Mouse (Mus musculus): ENCODE results near the gene Nr5a1. TPM values are rescaled to one million over a fixed set of nuclear protein-coding genes. Genes with fewer than 3 reads are reported as not detected.

Gene Nr5a1
- 15.1 and 15.7 TPM in 2 replicates for polyA plus RNA-seq (2012; rRNA removed)

DNA sequence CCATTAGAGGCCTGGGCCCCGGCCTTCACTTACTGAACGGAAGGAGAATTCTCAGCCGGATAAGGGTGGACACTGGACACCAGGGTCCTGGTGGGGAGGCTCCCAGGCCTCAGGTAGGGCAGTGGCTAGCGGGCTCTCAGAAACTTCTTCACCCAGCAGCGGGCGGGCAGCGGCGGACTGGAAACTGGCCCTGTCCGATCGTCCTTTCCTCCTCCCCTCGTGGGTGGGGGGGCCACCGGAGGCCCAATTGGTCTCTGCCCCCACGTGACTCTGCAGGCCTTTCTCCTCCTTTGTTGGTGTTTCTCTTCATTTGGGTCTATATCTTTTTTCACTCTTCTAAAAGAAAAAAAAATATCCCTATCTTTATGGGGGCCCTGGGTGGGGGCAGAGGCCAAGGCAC, at the start of gene Nr5a1:
TSS of gene Nr5a1 (minus strand) at position 219 of the 400 bp plus-strand sequence.
- 91% methylated on average over 13 of the region's 13 CpGs for WGBS
- DNase-seq (ENCODE audit: low read depth in 1 of 2, low spot score in 2 of 2): no peak
- H3K4me1 ChIP-seq (ENCODE audit: control insufficient read depth, insufficient read depth, insufficient read length): no peaks in the 10 kb centered on the region
- H3K36me3 ChIP-seq (ENCODE audit: control insufficient read depth, insufficient read depth, low read length): no peaks in the 10 kb centered on the region
- H3K27ac ChIP-seq (ENCODE audit: insufficient read depth, low read length): peak within 1 kb of the TSS; percentile 14; the same call in 1 of the 2 replicates
- no peak for TF ChIP-seq CTCF (IDR thresholded peaks at IDR 0.05; ENCODE audit: extremely low read depth, insufficient read depth, insufficient read length, insufficient replicate concordance)
- TF ChIP-seq POLR2A (IDR thresholded peaks at IDR 0.05; ENCODE audit: low read depth, low read length): no peak
- H3K27me3 ChIP-seq (ENCODE audit: control insufficient read depth, insufficient read depth, low read length): peaks cover 17% of the 10 kb centered on the region
- H3K4me3 ChIP-seq (ENCODE audit: extremely low read depth, insufficient read depth, insufficient read length): peak within 1 kb of the TSS; percentile 34; the same call in 1 of the 2 replicates

GRCm38 (mm10) chr2:38739847-38740246, 25.5 kb upstream of the Nr5a1 start:
- no peaks in the 10 kb centered on the region for H3K4me1 ChIP-seq (ENCODE audit: control insufficient read depth, insufficient read depth, insufficient read length)
- no peak for DNase-seq (ENCODE audit: low read depth in 1 of 2, low spot score in 2 of 2)
- no peaks in the 10 kb centered on the region for H3K27me3 ChIP-seq (ENCODE audit: control insufficient read depth, insufficient read depth, low read length)
- H3K27ac ChIP-seq (ENCODE audit: insufficient read depth, low read length): no peak overlapping the region
- H3K4me3 ChIP-seq (ENCODE audit: extremely low read depth, insufficient read depth, insufficient read length): no peak overlapping the region
- TF ChIP-seq CTCF (IDR thresholded peaks at IDR 0.05; ENCODE audit: extremely low read depth, insufficient read depth, insufficient read length, insufficient replicate concordance): no peak
- 81% methylated on average over 3 of the region's 3 CpGs for WGBS
- H3K36me3 ChIP-seq (ENCODE audit: control insufficient read depth, insufficient read depth, low read length): no peaks in the 10 kb centered on the region

DNA sequence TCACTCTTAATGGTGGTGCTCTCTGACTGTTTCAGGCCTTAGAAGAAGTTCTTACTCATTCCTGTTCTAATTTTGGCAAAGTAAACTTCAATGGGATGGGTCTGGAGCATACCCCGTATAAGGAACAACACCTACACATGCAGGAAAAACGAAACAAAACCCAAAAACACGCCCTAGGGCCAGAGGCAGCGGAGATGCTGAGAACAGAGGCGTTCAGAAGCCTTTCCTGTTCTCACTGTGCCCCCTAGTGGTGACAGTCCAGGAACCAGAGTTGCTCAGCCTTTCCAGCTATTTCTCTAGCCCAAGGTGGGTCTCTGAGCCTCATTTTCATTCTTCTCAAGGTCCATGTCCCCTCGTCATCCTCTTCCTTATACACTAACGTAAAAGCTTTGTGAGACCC, 25.1 kb upstream of the Nr5a1 start:
- TF ChIP-seq POLR2A (IDR thresholded peaks at IDR 0.05; ENCODE audit: low read depth, low read length) (no peak), CTCF (IDR thresholded peaks at IDR 0.05; ENCODE audit: extremely low read depth, insufficient read depth, insufficient read length, insufficient replicate concordance) (peak; percentile 65; the same call in 1 of the 2 replicates)
- Histone ChIP-seq H3K4me3 (ENCODE audit: extremely low read depth, insufficient read depth, insufficient read length) (no peak overlapping the region), H3K4me1 (ENCODE audit: control insufficient read depth, insufficient read depth, insufficient read length) (no peaks in the 10 kb centered on the region), H3K27me3 (ENCODE audit: control insufficient read depth, insufficient read depth, low read length) (no peaks in the 10 kb centered on the region), H3K27ac (ENCODE audit: insufficient read depth, low read length) (no peak overlapping the region), H3K36me3 (ENCODE audit: control insufficient read depth, insufficient read depth, low read length) (no peaks in the 10 kb centered on the region)
- 21% methylated on average over 7 of the region's 7 CpGs for WGBS
- DNase-seq (ENCODE audit: low read depth in 1 of 2, low spot score in 2 of 2): peak in 1 of 2 experiments; percentile 53

- 95% methylated on average over 14 of the region's 14 CpGs for WGBS
- Histone ChIP-seq H3K4me3 (ENCODE audit: extremely low read depth, insufficient read depth, insufficient read length) (no peak overlapping the region), H3K4me1 (ENCODE audit: control insufficient read depth, insufficient read depth, insufficient read length) (no peaks in the 10 kb centered on the region), H3K27me3 (ENCODE audit: control insufficient read depth, insufficient read depth, low read length) (no peaks in the 10 kb centered on the region), H3K27ac (ENCODE audit: insufficient read depth, low read length) (no peak overlapping the region), H3K36me3 (ENCODE audit: control insufficient read depth, insufficient read depth, low read length) (no peaks in the 10 kb centered on the region)
- TF ChIP-seq POLR2A (IDR thresholded peaks at IDR 0.05; ENCODE audit: low read depth, low read length) (no peak), CTCF (IDR thresholded peaks at IDR 0.05; ENCODE audit: extremely low read depth, insufficient read depth, insufficient read length, insufficient replicate concordance) (no peak)
- DNase-seq (ENCODE audit: low read depth in 1 of 2, low spot score in 2 of 2): no peak
Measured at GRCm38 (mm10) chr2:38738601-38739301, 24.4 kb upstream of the Nr5a1 start.

DNA sequence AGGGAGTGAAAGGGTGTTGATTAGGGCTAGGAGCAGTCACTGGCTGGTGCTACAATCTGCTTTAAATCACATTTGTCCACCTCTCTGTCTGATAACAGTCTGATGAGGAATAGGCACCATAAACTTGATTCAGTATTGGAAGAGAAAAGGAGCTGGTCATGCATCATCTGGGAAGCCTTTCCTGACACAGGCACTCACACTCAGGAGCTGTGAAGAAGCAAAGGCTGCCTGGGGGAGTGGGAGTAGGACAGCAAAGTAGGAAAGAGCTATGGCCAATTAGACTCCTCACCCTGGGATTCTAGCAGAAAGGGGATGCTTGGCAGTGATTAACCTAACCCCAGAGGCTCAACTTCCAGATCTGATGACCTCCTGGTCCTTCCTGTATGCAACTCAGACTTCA, 21.4 kb upstream of the Nr5a1 start:
- Histone ChIP-seq H3K27me3 (ENCODE audit: control insufficient read depth, insufficient read depth, low read length) (no peaks in the 10 kb centered on the region), H3K36me3 (ENCODE audit: control insufficient read depth, insufficient read depth, low read length) (no peaks in the 10 kb centered on the region), H3K27ac (ENCODE audit: insufficient read depth, low read length) (no peak overlapping the region), H3K4me1 (ENCODE audit: control insufficient read depth, insufficient read depth, insufficient read length) (no peaks in the 10 kb centered on the region), H3K4me3 (ENCODE audit: extremely low read depth, insufficient read depth, insufficient read length) (no peak overlapping the region)
- DNase-seq (ENCODE audit: low read depth in 1 of 2, low spot score in 2 of 2): no peak
- TF ChIP-seq CTCF (IDR thresholded peaks at IDR 0.05; ENCODE audit: extremely low read depth, insufficient read depth, insufficient read length, insufficient replicate concordance) (no peak), POLR2A (IDR thresholded peaks at IDR 0.05; ENCODE audit: low read depth, low read length) (no peak)

DNA sequence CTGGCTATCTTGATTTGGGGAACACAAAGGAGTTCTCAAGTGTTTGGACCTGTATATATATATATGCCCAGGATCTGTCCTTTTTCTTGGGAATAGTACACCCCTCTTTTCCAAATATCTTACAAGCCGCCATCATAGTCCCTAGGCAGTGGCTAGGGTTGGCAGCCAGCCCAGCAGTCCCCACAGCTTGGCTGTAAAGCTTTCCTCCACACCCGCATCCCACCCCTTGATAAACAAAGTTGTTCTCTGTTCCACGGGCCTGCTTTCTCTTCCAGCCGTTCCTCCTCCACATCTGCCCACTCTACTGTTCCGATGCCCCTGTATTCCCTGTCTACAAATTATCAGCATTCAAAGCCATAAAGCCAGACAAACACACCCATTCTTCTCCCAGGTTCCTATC, 20.4 kb upstream of the Nr5a1 start:
- H3K27ac ChIP-seq (ENCODE audit: insufficient read depth, low read length): no peak overlapping the region
- TF ChIP-seq CTCF (IDR thresholded peaks at IDR 0.05; ENCODE audit: extremely low read depth, insufficient read depth, insufficient read length, insufficient replicate concordance) (no peak), POLR2A (IDR thresholded peaks at IDR 0.05; ENCODE audit: low read depth, low read length) (no peak)
- H3K4me3 ChIP-seq (ENCODE audit: extremely low read depth, insufficient read depth, insufficient read length): no peak overlapping the region
- no peaks in the 10 kb centered on the region for H3K4me1 ChIP-seq (ENCODE audit: control insufficient read depth, insufficient read depth, insufficient read length)
- H3K27me3 ChIP-seq (ENCODE audit: control insufficient read depth, insufficient read depth, low read length): no peaks in the 10 kb centered on the region
- H3K36me3 ChIP-seq (ENCODE audit: control insufficient read depth, insufficient read depth, low read length): no peaks in the 10 kb centered on the region
- DNase-seq (ENCODE audit: low read depth in 1 of 2, low spot score in 2 of 2): no peak
- 94% methylated on average over 5 of the region's 5 CpGs for WGBS

- 93% methylated on average over 6 of the region's 6 CpGs for WGBS
- no peak overlapping the region for H3K4me3 ChIP-seq (ENCODE audit: extremely low read depth, insufficient read depth, insufficient read length)
- no peaks in the 10 kb centered on the region for H3K36me3 ChIP-seq (ENCODE audit: control insufficient read depth, insufficient read depth, low read length)
- no peak overlapping the region for H3K27ac ChIP-seq (ENCODE audit: insufficient read depth, low read length)
- TF ChIP-seq CTCF (IDR thresholded peaks at IDR 0.05; ENCODE audit: extremely low read depth, insufficient read depth, insufficient read length, insufficient replicate concordance): no peak
- TF ChIP-seq POLR2A (IDR thresholded peaks at IDR 0.05; ENCODE audit: low read depth, low read length): no peak
- no peaks in the 10 kb centered on the region for H3K27me3 ChIP-seq (ENCODE audit: control insufficient read depth, insufficient read depth, low read length)
- no peak for DNase-seq (ENCODE audit: low read depth in 1 of 2, low spot score in 2 of 2)
- H3K4me1 ChIP-seq (ENCODE audit: control insufficient read depth, insufficient read depth, insufficient read length): no peaks in the 10 kb centered on the region
Measured at GRCm38 (mm10) chr2:38730331-38730827, 16.0 kb upstream of the Nr5a1 start.
